Mouse (Mus musculus) embryonic facial prominence, embryonic 11.5 days (tissue): Measurements from ENCODE around the gene Nceh1. TPM values are rescaled to one million over a fixed set of nuclear protein-coding genes. Genes with fewer than 3 reads are reported as not detected.

ENCODE experiments used
- ATAC-seq: fragments of 200-750 bp; cut with Nextera tagmentation; replicated peaks from 2 replicates; pipeline ENCODE4 v1.8.0; 2017; ENCODE audit warnings: low read depth; ENCODE audit not compliant: insufficient number of reproducible peaks, low FRiP score, low TSS enrichment
- DNase-seq: peaks from one replicate; pipeline ENCODE4 v3.0.0-alpha.2; 2015; ENCODE audit warnings: low spot score
- H3K27ac ChIP-seq: fragments of 300-500 bp; sonication (generic); replicated peaks from 2 replicates; pipeline ENCODE4 v1.5.1; 2014; ENCODE audit warnings: mild to moderate bottlenecking, low read depth, low read length, control low read depth
- H3K27me3 ChIP-seq: fragments of 300-500 bp; sonication (generic); 2 replicates; pipeline ENCODE4 v1.6.1; 2014; ENCODE audit warnings: mild to moderate bottlenecking, low read length, moderate library complexity, mixed read lengths; ENCODE audit not compliant: control insufficient read depth, insufficient read depth
- H3K36me3 ChIP-seq: fragments of 300-500 bp; sonication (generic); replicated peaks from 2 replicates; pipeline ENCODE4 v1.6.1; 2014; ENCODE audit warnings: low read depth, mild to moderate bottlenecking, low read length, moderate library complexity, mixed read lengths; ENCODE audit not compliant: control insufficient read depth, insufficient read depth
- H3K4me1 ChIP-seq: fragments of 300-500 bp; sonication (generic); 2 replicates; pipeline ENCODE4 v1.6.1; 2014; ENCODE audit warnings: low read length, mixed read lengths; ENCODE audit not compliant: control insufficient read depth, insufficient read depth
- H3K4me2 ChIP-seq: fragments of 300-500 bp; sonication (generic); 2 replicates; pipeline ENCODE4 v1.6.1; 2014; ENCODE audit warnings: low read depth, mild to moderate bottlenecking, control low read depth, low read length, moderate library complexity
- H3K4me3 ChIP-seq: fragments of 300-500 bp; sonication (generic); 2 replicates; pipeline ENCODE4 v1.5.1; 2014; ENCODE audit warnings: low read depth, low read length, control low read depth
- H3K9ac ChIP-seq: fragments of 300-500 bp; sonication (generic); replicated peaks from 2 replicates; pipeline ENCODE4 v1.6.1; 2014; ENCODE audit warnings: mild to moderate bottlenecking, control low read depth, low read length
- H3K9me3 ChIP-seq: fragments of 300-500 bp; sonication (generic); replicated peaks from 2 replicates; pipeline ENCODE4 v1.6.1; 2016; ENCODE audit warnings: mild to moderate bottlenecking, low read length, inconsistent platforms, mixed read lengths; ENCODE audit not compliant: control insufficient read depth
- whole genome bisulfite sequencing: fragments of 180-500 bp; shearing (Covaris S2); extraction: QIAGEN DNeasy Blood & Tissue Kit; methylation state at CpG from one replicate; pipeline ENCODE4 v1.1.7; 2014; 5-methylcytosine and 5-hydroxymethylcytosine counted together
- polyA plus RNA-seq: library from polyadenylated mRNA; unstranded; fragments of >200 nt; fragmentation: Nextera tagmentation; extraction: Ambion mirVana; gene quantifications from 2 replicates; pipeline ENCODE4 v1.2.1, GENCODE M21; 2014

Gene Nceh1
- polyA plus RNA-seq, 1 experiment from 2014 or later = 2.2 TPM

DNA sequence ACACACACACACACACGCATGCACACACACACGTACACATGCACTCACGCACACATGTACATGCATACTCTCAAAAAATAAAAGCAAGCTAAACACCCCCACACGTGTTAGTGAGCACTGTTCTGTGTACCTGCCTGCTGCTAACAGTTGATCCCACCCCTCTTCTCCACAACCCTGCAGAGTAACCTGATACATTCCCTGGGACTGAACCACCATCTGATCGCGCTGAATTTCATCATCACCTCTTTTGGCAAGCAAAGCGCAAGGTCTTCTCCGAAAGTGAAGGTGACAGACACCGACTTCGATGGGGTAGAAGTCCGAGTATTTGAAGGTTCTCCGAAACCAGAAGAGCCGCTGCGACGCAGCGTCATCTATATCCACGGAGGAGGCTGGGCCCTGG is 39.7 kb downstream of the Nceh1 start:
- H3K27me3 ChIP-seq = no peaks in the 10 kb centered on the region
- ATAC-seq (no peak), DNase-seq (no peak)
- no peak overlapping the region for H3K9ac ChIP-seq
- WGBS = 79% methylated on average over 17 of the region's 17 CpGs
- no peak overlapping the region for H3K27ac ChIP-seq
- H3K9me3 ChIP-seq = no peaks in the 10 kb centered on the region
- H3K4me3 ChIP-seq = no peak overlapping the region
- H3K4me1 ChIP-seq = no peaks in the 10 kb centered on the region
- H3K36me3 ChIP-seq = no peaks in the 10 kb centered on the region
- no peak overlapping the region for H3K4me2 ChIP-seq

DNA sequence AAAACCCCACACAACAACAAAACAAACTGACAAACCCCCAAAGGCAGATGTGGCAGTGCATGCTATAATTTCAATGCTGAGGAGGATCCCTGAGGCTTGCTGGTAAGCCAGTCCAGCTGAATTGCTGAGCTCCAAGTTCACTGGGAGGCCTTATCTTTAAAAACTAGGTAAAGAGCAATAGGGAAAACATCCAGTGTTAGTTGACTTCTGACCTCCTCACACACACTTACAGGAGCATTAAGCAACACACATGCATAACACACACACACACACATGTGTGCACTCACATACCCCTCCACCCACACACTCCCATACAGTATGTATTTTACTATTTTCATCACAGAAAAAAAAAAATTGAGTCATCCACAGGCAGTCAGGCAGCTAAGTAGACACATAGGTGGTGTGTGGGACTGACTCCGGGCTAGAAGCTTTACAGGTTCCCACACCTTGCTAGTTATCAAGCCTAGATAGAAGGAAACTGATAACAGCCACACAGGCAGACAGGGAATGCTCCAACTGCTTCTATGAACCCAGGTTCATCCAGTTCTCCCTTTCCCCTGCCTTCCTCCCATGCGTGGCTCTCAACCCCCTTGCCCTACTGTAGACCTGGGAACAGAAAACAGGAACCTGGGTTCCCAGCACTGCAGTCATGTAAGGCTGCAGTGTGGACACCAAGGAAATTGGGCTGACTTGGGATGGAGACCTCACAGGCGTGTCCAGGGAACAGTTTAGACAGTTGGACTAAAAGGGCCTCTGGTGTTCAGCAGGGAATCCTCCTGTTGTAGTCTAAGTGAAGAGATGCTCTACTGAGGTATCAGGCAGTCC is 45.1 kb downstream of the Nceh1 start:
- Histone ChIP-seq H3K27me3 (no peaks in the 10 kb centered on the region), H3K36me3 (no peaks in the 10 kb centered on the region), H3K27ac (no peak overlapping the region), H3K4me2 (no peak overlapping the region), H3K4me1 (no peaks in the 10 kb centered on the region), H3K9me3 (no peaks in the 10 kb centered on the region), H3K4me3 (no peak overlapping the region), H3K9ac (no peak overlapping the region)
- ATAC-seq (no peak), DNase-seq (no peak)
- WGBS = 88% methylated on average over 3 of the region's 3 CpGs

DNA sequence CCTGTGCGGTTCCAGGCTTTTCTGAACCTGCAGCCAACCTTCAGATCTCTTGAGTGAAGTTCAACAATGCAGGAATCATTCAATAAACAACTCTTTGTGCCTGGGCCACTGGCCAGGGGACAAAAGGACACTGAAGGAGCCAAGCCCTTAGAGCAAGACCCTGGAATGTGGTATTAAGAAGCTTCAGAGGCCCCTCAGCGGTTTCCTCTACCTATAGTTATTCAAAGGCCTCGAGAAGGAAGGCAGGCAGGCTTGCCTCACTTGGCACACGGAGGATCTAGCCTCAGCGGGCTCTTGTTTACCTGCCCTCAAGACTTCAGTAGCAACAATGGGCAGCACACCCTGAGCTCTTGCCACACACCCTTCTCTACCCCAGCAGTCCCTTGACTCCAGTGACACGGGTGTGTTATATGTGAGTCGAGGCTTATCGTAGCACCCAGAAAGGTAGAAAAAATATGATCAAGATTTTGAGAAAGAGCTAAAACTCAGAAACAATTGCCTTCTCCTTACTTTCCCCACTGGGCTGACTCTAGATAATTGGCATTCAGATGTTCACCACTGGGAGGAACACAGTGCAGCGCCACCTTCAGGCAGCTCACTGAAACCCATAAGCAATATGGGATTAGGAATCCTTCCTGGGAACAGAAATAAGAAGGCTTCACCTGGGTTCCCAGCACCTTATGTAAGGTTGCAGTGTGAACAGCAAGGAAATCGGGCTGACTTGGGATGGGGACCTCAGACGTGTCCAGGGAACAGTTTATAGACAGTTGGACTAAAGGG is 46.0 kb downstream of the Nceh1 start:
- Histone ChIP-seq H3K27ac (no peak overlapping the region), H3K9ac (no peak overlapping the region), H3K4me3 (no peak overlapping the region), H3K4me1 (no peaks in the 10 kb centered on the region), H3K27me3 (no peaks in the 10 kb centered on the region), H3K36me3 (no peaks in the 10 kb centered on the region), H3K4me2 (no peak overlapping the region), H3K9me3 (no peaks in the 10 kb centered on the region)
- WGBS = 76% methylated on average over 11 of the region's 11 CpGs
- ATAC-seq (no peak), DNase-seq (no peak)

DNA sequence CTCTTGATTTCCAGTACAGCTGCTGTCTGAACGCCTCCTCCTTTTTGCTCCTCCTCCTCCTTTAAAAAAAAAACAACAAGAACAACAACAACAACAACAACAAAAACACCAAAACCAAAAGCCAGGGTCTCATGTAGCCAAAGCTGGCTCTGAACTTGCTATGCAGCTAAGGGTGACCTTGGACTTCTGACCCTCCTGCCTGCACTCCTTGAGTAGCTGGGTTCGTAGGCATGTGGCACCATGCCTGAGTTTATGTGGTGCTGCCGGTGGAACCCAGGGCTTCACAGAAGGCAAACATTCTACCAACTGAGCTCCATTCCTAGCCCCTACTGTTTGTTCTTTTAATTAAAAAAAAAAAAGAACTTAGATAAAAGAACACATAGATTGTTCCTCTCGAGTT is 50.6 kb downstream of the Nceh1 start:
- no peaks in the 10 kb centered on the region for H3K36me3 ChIP-seq
- no peak overlapping the region for H3K4me3 ChIP-seq
- DNase-seq (no peak), ATAC-seq (no peak)
- H3K27me3 ChIP-seq = no peaks in the 10 kb centered on the region
- WGBS = 90% methylated on average over 4 of the region's 4 CpGs
- H3K27ac ChIP-seq = no peak overlapping the region
- H3K9me3 ChIP-seq = no peaks in the 10 kb centered on the region
- H3K4me2 ChIP-seq = no peak overlapping the region
- H3K4me1 ChIP-seq = no peaks in the 10 kb centered on the region
- no peak overlapping the region for H3K9ac ChIP-seq

DNA sequence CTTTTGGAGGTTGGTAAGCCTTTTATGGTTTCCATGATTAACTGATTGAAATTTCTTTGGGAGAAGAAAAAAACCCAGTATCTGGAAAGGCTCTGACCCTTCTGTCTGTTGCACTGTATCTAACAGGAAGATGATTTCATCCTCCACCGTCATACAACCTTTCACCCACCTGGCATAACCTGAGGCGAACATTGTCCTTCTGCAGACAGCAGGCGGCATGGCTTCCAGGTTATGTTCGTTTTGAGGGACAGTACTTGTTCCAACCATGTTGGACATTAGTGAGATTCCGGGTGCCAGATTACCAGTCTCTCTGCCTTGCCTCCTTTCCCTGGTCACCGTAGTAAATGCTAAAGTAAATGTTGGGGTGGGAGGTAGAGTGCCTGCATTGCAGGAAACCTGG is 51.1 kb downstream of the Nceh1 start:
- Histone ChIP-seq H3K4me3 (no peak overlapping the region), H3K27me3 (no peaks in the 10 kb centered on the region), H3K27ac (no peak overlapping the region), H3K9me3 (no peaks in the 10 kb centered on the region), H3K4me2 (no peak overlapping the region), H3K4me1 (no peaks in the 10 kb centered on the region), H3K9ac (no peak overlapping the region), H3K36me3 (no peaks in the 10 kb centered on the region)
- no peak for DNase-seq
- ATAC-seq = no peak
- WGBS = 87% methylated on average over 6 of the region's 6 CpGs

DNA sequence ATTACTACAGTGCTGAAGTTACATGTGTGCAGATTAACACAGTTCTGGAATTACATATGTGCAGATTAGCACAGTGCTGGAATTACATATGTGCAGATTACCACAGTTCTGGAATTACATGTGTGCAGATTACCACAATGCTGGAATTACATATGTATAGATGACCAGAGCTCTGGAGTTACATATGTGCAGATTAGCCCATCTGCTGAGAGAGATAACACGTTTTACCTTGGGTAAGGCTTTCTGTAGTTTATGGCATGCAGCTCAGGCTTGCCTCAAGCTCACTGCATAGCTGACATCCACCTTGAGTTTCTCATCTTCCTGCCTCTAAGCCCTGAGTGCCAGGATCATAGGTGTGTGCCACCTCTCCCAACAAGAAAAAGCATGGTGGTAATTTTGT is 52.2 kb downstream of the Nceh1 start:
- DNase-seq (no peak), ATAC-seq (no peak)
- H3K9me3 ChIP-seq = no peaks in the 10 kb centered on the region
- no peaks in the 10 kb centered on the region for H3K36me3 ChIP-seq
- H3K9ac ChIP-seq = no peak overlapping the region
- no peaks in the 10 kb centered on the region for H3K4me1 ChIP-seq
- whole genome bisulfite sequencing = 70% methylated on average over 1 of the region's 1 CpGs
- H3K27me3 ChIP-seq = no peaks in the 10 kb centered on the region
- no peak overlapping the region for H3K27ac ChIP-seq
- no peak overlapping the region for H3K4me3 ChIP-seq
- no peak overlapping the region for H3K4me2 ChIP-seq

DNA sequence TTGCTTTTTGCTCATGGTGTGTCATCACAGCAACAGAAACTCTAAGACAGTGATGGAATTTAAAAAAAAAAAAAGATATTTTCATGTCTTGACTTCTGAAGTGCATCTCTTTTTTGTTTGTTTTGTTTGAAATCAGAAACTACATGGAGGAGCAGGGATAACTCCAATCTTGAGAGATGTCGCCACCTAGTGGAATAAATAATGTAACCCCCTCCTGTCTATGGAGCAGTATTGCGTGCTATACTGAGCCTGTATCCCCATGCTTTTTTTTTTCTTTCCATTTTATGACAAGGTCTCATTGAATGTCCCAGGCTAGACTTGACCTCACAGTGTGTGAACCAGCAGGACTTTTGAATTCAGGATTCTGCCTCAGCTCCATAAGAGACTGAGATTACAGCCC is 54.5 kb downstream of the Nceh1 start:
- Histone ChIP-seq H3K9me3 (no peaks in the 10 kb centered on the region), H3K4me3 (no peak overlapping the region), H3K27ac (no peak overlapping the region), H3K4me2 (no peak overlapping the region), H3K27me3 (no peaks in the 10 kb centered on the region), H3K36me3 (no peaks in the 10 kb centered on the region), H3K9ac (no peak overlapping the region), H3K4me1 (no peaks in the 10 kb centered on the region)
- ATAC-seq = peak; percentile 67; the same call in 1 of the 2 replicates
- DNase-seq = peak; percentile 76
- WGBS = 9% methylated on average over 2 of the region's 2 CpGs

DNA sequence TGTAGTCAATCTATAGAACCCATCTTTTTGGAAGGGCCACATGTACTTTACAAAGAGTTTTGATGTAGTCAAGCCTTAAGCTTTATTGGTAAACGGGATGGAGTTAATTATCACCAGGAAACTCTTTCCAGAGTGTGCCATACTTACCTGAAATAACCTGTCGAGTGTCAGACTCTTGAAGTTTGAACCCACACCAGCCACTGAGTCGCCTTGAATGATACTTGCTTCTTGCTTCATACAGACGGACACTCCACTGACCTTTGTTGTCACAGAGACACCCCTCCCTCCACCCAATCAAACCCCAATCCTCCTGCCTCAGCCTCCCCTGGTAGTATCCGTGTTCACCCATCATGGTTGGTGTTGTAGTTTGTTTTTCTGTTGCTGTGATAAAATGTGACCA is 55.8 kb downstream of the Nceh1 start:
- 73% methylated on average over 5 of the region's 5 CpGs for WGBS
- H3K27ac ChIP-seq = no peak overlapping the region
- no peak overlapping the region for H3K4me3 ChIP-seq
- no peak for DNase-seq
- no peaks in the 10 kb centered on the region for H3K27me3 ChIP-seq
- no peak overlapping the region for H3K4me2 ChIP-seq
- no peaks in the 10 kb centered on the region for H3K9me3 ChIP-seq
- H3K4me1 ChIP-seq = no peaks in the 10 kb centered on the region
- H3K9ac ChIP-seq = no peak overlapping the region
- no peaks in the 10 kb centered on the region for H3K36me3 ChIP-seq
- ATAC-seq = no peak
